Mouse (Mus musculus): ENCODE results near the gene Vps53.

Gene Vps53

GRCm38 (mm10) chr11:76060906-76061305 is 118.5 kb downstream of the Vps53 start:
- in situ Hi-C loops (cut with MboI, MseI): no loop called here

DNA sequence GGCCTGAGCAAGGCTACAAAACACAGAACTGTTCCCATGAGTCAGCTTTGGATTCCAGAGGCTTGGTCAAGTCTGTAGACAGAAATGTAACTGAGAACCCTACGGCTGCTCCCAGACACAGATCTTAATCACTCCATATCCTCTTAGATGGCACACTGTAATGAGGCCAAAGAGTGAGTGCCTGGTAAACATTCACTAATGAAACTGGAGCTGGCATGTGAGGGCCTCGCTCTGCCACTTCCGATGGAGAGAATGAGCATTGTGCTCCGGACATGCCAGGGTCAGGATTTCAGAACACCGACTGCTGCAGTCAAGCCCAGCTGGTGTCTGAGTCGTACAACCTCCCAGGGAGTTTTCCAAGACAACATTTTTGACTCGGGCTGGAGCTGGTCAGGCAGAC is 119.5 kb downstream of the Vps53 start:
- in situ Hi-C loops (cut with MboI, MseI): no loop called here

DNA sequence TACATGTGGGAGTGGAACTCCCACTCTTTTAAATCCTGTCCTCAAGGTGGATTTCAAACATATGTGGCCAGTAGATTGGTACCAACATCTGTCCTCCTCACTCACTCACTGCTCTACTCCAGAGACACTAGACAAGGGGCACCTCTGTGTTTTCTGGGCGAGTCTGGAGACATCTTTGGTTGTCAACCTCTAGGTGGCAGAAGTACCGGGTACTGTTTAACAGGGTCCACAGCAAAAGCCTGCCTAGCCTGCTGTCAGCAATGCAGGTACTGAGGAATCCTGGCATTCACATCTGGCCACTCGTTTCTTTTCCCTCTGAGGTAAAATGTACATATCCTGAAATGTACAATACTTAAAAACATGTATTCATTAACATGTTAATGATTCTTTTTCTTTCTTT is 123.0 kb downstream of the Vps53 start:
- in situ Hi-C loops (cut with MboI, MseI): no loop called here

- in situ Hi-C loops (cut with MboI, MseI): no loop called here
These were observed 127.0 kb downstream of the Vps53 start for GRCm38 (mm10) chr11:76052496-76052895.

GRCm38 (mm10) chr11:76050967-76051512 is 128.4 kb downstream of the Vps53 start:
- in situ Hi-C loops (cut with MboI, MseI): no loop called here

DNA sequence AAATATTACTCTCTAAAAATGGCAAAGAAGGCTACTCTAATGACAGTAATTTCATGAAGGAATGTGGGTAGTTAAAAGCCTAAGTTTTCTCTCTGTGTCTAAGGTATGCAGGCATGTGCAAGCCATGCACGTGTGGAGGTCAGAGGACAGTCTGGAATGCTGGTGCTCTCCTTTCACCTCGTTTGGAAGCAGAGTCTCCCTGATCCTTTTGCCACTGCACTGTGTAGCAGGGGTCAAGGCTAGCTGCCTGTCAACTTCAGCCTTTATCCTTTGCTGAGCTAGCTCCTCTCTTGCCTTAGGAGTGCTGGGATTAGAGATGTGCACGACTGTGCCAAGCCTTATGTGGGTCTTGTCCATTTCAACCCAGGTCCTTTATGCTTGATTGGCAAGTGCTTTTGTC is 128.9 kb downstream of the Vps53 start:
- in situ Hi-C loops (cut with MboI, MseI): no loop called here

DNA sequence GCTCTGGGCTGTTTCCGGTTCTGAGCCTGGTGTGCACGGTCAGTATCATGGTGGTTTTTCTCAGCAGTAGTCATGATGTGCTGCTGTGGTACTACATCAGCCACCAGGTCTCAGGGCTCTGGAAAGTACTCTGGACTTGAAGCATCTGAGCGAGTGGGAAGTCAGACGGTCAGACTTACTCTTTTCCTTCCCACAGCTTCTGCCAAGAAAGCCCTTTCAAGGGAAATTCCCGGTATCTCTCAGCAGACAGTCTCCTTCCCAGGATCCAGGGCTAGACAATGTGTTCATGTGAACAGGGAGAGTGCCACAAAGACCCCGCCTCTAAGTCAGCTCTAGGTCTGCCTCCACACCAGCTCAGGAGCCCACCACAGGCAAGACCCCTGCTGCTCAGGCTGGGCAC is 134.1 kb downstream of the Vps53 start:
- in situ Hi-C loops (cut with MboI, MseI): no loop called here

DNA sequence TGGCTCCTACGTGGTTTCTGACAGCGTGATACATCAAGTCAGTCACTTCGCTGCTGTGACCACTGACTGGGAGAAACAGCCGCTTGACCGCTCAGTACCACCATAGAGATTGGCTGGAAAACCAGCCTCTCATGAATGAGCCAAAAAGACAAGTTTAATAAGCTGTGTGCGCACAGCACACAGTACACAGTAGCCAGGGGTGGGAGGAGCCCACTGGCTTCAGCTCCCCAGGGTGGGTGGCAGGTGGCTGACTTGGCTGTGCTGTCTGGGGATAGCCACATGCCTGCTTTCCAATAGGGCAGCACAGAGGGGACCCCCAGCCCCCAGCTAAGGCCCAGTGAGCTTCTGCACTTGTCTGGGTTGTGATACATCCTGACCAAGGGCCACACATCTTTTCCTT is 135.0 kb downstream of the Vps53 start:
- in situ Hi-C loops (cut with MboI, MseI): no loop called here

GRCm38 (mm10) chr11:76042882-76043281 is 136.6 kb downstream of the Vps53 start:
- in situ Hi-C loops (cut with MboI, MseI): no loop called here

- in situ Hi-C loops (cut with MboI, MseI): no loop called here
These were observed 137.3 kb downstream of the Vps53 start for GRCm38 (mm10) chr11:76042041-76042638.

DNA sequence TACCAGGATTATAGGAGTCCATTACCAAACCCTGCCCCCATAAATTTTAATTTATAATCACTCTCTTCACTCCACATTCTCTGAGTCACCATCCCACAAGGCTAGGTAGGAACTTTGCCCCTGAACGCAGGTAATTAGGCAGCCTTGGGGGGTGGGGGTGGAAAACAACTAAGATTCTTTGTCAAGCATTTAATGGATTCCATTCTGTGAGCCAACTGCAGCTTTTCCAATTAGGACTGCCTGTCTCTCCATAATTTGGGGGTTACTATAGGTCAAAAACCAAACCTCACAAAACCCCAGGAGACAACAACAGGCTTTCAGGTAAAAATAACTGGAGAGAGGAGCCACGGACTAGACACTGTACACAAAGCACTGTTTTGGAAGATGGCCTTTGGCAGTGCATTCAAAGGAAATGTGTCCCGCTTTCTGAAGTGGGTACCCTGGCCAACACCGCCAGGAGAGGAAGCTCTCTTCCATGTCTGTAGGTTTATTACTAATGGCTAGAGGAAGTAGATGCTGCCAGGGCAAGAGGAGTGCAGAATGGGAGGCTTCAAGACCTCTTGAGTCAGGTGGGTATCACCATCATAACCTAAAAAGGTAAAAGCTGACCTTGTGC is 138.6 kb downstream of the Vps53 start:
- in situ Hi-C loops (cut with MboI, MseI): no loop called here

GRCm38 (mm10) chr11:76040106-76040505 is 139.3 kb downstream of the Vps53 start:
- in situ Hi-C loops (cut with MboI, MseI): no loop called here

DNA sequence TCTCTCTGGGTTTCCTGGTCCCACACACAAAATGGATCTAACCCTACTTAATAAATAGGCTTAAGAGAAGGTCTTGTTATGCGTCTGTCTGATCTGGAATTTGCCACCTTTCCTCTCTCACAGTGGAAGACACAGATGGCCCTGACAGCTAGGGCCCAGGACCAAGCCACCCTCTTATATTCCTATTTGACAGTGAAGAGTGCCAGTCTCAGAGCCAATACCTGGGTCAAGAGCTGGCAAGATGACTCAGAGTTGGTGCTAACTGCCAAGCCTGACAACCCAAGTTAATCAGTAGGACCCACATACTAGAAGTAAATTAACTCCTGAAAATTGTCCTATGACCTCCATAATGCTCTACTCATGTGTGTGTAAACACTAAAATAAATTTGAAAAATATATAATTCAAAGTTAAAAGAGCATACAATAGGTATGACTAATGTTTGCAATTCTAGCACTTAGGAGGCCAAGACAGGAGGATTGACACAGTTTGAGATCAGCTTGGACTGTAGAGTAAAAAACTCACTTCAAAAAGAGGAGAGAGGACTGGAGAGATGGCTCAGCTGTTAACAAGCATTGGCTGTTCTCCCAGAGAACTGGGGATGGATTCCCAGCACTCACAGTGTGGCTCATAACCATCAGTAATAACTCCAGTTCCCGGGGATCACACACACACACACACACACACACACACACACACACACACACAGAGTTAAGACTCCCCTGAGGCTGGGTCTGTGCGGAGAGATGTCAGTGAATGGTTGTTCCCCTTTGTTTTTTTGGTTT is 140.0 kb downstream of the Vps53 start:
- in situ Hi-C loops (cut with MboI, MseI): no loop called here

DNA sequence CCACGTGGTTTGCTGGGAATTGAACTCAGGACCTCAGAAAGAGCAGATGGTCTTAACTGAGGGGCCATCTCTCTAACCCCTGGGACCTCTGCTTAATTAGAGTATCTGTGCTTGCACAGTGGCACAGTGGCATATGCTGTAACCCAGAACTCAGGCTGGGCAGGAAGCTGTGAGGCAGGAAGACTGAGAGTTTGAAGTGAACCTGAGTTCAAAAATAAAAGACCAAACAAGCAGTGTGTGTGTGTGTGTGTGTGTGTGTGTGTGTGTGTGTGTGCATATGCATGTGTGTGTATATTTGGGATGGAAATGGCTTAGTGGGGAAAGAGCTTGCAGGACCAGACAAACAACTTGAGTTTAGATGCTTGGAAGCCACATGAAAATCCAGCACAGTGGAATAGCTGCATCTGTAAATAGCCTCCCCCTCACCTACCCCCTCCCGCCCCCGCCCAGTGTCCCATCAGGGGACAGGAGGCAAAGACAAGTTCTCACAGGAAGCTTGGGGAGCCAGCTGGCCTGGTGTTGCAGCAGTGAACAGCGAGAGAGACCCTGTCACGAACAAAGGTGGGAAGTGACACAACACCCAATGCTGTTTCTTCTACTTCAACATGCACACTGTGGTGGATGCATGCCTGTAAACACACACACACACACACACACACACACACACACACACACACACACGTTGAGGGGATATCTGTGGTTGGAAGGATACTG is 141.7 kb downstream of the Vps53 start:
- in situ Hi-C loops (cut with MboI, MseI): no loop called here

DNA sequence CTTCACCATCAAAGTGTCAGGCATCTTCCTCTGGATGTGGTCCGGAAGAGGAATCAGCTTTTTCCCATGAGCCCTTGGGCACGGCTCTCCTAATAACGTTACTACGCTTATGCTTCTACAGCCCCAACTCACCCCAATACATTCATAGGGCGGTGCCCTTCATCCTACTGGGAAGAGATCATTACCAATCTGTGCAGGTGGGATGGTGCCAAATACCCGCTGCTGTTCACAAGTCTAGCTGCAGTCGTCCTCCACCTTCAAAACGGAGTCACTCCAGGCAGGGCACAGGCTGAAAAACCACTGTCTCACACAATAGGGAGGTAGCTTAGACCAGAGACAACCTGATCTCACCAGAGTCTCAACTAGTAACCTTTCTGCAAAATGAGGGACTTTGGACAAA is 144.3 kb downstream of the Vps53 start:
- in situ Hi-C loops (cut with MboI, MseI): no loop called here

DNA sequence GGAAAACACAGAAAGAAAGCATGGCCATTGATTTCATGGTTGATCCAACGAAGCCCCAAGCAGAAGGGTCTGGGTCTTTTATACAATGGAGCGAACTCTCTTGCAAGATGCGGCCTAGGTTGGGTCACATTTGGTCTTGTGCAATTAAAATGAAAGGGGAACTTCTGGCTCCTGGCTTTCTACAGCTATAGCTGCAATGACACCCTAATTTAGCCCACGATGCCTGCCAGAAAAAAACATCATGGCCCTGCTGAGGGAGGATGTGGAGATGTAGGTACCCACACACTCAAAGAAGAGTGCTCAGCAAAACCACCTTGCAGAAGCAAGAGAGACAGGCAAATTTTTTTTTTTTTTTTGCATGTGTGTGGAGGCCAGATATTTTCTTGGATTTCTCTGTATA is 145.6 kb downstream of the Vps53 start:
- in situ Hi-C loops (cut with MboI, MseI): no loop called here

DNA sequence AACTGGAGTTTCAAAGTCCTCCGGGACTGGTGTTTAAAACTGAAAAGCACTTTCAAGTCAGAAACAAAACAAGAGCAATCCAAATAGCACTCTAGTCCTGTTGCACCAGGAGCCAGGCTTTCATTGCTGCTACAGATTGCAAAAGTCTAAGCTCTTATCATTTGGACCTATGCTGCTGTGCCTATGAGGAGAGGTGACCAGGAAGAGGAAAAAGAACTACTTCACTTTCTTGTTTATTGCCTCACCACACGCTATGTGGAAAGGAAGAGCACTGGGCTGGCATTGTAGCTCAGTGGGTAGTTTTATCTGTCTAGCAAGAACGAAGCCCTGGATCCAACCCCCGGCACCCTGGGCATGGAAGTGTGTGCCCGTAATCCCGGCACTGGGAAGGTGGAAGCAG is 146.1 kb downstream of the Vps53 start:
- in situ Hi-C loops (cut with MboI, MseI): no loop called here

DNA sequence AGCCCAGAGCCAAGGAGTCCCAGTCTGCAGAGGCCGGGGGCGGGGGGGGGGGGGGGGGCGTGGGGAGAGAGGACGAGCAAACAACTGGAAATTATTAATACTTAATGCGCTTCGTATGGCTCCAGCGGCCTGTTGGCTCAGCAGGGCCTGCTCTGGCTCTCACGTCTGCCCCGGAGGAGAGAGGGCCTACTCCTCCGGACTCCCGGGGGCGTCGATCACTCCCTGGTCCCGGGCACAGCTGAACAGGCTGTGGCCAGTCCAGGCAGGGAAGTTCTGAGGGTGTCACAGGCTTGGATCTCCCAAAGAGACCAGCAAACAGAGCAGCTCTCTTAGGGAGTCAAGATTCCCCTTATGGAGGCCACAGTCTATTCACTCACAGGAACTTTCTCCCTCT is 151.4 kb downstream of the Vps53 start:
- in situ Hi-C loops (cut with MboI, MseI): no loop called here

GRCm38 (mm10) chr11:76027139-76028071 is 152.0 kb downstream of the Vps53 start, which contains the start of gene Rflnb:
Gene Rflnb, minus strand, starts transcription at chr11:76027782.
- in situ Hi-C loops (cut with MboI, MseI): no loop called here

- in situ Hi-C loops (cut with MboI, MseI): no loop called here
These were observed 152.8 kb downstream of the Vps53 start for GRCm38 (mm10) chr11:76026527-76027138.
